Mouse (Mus musculus): Measurements from ENCODE around the gene Dip2b. TPM values are rescaled to one million over a fixed set of nuclear protein-coding genes. Genes with fewer than 3 reads are reported as not detected.
A peak's percentile ranks its signal among the peaks of the same experiment; 100 is the strongest.

Gene Dip2b
- total RNA-seq, 2 experiments from 2014 or later, result 64.8 to 68.3 TPM

- intact Hi-C loops (cut with DNase I), result no loop called here
- no peak for DNase-seq (ENCODE audit: low spot score in 2 of 2)
Observed at GRCm38 (mm10) chr15:100113343-100114275, 75.1 kb downstream of the Dip2b start.

- DNase-seq (ENCODE audit: low spot score in 2 of 2), result no peak
- intact Hi-C loops (cut with DNase I), result no loop called here
Observed at GRCm38 (mm10) chr15:100115416-100115815, 77.0 kb downstream of the Dip2b start.

- no peak for DNase-seq (ENCODE audit: low spot score in 2 of 2)
- intact Hi-C loops (cut with DNase I), result no loop called here
Observed at GRCm38 (mm10) chr15:100116325-100116724, 77.9 kb downstream of the Dip2b start.

DNA sequence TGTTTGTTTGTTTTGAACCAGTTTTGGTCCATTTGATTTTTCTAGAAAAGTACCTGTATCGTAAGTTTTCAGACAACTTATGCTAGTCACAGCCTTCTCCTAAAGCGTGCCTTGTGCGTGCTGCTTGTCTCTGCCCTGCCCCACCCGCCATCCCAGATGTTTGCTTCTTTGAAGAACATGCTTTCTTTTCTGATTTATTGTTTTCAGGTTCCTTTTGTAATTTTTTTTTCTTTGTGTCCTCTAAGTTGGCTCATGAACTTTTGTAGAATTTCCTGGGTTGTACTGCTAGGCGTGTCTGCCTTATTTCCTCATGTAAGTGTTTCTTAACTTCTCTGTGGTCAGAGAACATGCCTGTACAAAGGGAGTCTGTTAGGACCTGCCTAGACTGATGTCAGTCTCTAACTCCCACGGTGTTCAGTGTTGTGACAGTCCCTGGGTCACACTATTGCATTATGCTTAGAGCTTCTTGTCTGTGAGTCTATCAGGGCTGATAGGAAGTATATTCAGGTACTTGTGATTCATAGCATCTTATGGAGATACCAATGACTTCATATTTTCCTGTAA is 80.8 kb downstream of the Dip2b start:
- DNase-seq (ENCODE audit: low spot score in 2 of 2), result no peak
- intact Hi-C loops (cut with DNase I), result no loop called here

DNA sequence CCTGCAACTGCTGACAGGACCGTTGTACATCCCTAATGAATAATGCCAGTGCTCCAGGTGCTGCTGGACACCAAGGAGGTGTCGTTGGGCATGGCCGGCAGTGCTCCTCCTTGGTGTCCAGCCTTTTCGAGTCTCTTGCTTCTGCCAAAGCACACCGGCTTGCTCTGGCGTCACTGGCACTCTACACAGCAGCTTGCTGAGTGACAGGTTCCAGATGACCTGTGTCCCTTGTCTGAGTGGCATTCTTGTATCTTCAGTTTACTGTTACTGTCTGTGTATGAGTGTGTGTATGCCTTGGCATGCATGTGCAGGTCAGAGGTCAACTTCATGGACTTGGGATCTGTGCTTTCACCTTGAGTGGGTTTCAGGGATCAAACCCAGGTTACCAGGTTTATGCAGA is 83.0 kb downstream of the Dip2b start:
- no peak for DNase-seq (ENCODE audit: low spot score in 2 of 2)
- intact Hi-C loops (cut with DNase I), result no loop called here

GRCm38 (mm10) chr15:100123867-100124266 is 85.4 kb downstream of the Dip2b start:
- intact Hi-C loops (cut with DNase I), result no loop called here
- DNase-seq (ENCODE audit: low spot score in 2 of 2), result no peak

GRCm38 (mm10) chr15:100125245-100125644 is 86.8 kb downstream of the Dip2b start:
- DNase-seq (ENCODE audit: low spot score in 2 of 2), result no peak
- intact Hi-C loops (cut with DNase I), result loop anchor here (5.0 kb wide), 2 partner anchors 43 to 103 kb away; no protein-coding TSS in a partner anchor

- intact Hi-C loops (cut with DNase I), result loop anchor here (1.0 to 5.0 kb wide), 3 partner anchors 44 to 104 kb away; partner anchors contain the start of gene Dip2b
- DNase-seq (ENCODE audit: low spot score in 2 of 2), result peak; percentile 74 to 80
Observed at GRCm38 (mm10) chr15:100126456-100127107, 88.1 kb downstream of the Dip2b start.

DNA sequence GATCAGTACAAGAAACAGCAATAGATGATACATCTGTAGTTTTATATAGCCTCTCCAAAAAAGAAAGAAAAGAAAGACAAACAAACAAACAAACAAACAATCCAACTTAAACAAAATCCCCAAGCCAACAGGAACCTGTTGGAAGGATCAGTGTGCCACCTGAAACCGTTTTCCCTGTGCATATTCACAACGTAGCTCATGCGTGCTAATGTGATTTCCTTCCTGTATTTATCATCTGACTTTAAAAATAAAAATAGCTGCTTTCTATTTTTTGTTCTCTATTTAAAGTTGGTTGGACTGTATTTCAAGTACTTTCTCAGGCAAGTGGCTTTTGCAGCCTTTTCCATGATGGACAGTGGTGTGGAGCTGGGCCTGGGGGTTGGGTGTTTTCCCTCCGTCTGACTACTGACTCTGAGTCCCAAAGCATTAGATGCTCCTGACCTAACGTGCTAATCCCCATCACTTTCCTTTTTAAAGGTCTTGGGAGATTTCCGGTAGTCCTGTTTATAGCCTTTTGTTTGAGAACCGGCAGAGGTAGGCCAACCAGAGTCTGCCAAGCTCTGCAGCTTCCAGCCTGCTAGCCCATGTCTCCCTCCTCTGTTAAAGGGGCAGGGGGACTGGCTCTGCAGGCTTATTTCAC is 90.8 kb downstream of the Dip2b start:
- no peak for DNase-seq (ENCODE audit: low spot score in 2 of 2)
- intact Hi-C loops (cut with DNase I), result loop anchor here (5.0 kb wide), 2 partner anchors 47 to 107 kb away; no protein-coding TSS in a partner anchor

GRCm38 (mm10) chr15:100139665-100140064 is 101.2 kb downstream of the Dip2b start:
- DNase-seq (ENCODE audit: low spot score in 2 of 2), result peak in 1 of 2 experiments; percentile 36
- intact Hi-C loops (cut with DNase I), result no loop called here

DNA sequence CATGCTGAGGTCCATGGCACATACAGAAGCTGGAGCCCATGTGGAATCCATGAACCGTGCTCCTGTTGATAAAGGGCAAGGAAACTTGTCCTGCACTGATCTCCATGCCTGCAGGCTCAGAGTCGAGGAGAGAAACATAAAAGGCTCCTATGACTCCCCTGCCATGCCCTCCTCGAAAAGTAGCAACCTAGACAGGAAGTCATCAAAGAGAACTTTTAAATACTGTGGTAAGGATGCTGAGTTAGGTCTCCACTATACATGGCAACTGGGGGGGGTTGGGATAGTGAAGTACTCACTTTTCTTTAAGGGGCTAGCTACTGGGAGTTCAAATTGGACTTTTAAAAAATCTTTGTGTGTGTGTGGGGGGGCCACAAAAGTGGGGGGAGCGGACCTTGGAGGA is 102.0 kb downstream of the Dip2b start:
- intact Hi-C loops (cut with DNase I), result no loop called here
- DNase-seq (ENCODE audit: low spot score in 2 of 2), result no peak

DNA sequence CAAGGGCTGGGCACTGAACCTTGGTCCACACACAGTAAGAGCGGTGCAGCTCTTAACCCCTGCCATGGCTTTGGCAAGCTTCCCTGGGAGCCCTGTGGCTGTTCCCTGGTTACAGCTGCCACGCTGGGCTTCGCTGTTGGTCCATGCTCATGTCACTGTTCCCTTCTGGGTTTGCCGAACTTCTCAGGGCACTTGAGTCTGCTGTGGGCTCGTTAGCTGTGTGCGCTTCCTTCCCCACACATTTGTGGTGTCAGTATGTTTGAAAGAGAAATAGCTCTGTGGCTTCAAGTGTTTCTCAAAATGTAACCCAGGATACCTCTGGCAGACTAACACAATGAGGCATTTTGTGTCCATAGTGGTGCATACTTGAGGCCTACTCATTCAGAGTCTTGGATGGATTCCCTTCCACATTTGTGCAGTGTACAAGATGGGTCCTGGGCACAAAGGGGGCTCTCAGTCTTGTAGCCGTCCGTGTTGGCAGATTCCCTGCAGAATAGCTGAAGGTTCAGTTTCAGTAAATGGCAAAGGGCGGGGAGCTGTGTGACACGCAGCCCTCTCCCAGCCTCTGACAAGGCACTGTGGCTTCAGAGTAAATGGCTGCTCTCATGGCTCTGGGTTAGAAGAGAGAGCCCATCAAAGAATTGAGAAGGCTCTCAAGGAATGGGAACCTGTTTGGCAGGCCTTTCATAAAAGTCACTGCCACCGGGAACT is 104.8 kb downstream of the Dip2b start:
- intact Hi-C loops (cut with DNase I), result no loop called here
- no peak for DNase-seq (ENCODE audit: low spot score in 2 of 2)

DNA sequence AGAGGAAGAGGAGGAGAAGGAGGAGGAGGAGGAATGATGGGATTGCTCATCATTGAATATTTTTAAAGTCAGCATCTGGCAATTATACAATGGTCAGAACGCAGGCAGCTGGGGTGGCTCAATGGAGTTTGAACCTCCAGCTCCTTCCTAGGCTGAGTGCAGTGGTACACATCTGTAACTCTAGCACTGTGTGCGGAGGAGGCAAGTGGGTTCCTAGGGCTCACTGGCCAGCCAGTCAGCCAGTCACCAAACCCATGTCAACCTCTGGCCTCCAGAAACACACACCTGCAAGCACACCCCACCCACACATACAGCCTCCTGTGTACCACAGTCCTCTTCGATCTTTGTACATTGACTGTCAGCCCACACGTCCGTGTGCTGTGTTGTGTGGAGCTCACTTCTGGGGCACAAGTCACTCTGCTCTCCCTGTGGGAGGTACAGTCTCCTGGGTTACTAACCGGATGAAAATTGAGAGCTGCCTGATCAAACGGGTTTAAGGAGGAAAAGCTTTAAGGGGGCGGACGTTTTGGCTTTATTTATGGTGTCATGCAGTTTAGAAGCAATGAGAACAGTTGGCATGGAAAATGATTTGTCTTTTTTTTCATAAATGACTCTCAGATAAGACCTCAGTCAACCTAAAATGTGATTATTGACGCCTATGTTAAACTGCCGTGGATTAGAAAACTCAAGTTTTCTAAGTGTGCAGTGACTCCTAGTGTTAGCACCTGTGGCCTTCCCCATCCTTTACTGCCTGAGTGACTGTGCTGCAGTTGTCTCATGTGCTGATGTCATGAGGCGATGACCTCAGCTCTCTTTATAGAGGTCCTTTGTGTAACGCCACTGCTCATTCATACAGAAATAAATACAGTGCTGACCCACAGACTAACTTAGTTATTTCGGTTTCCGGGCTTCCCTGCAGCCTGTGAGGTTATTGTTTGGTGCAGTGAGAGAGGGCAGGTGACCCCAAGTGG is 106.7 kb downstream of the Dip2b start:
- intact Hi-C loops (cut with DNase I), result no loop called here
- no peak for DNase-seq (ENCODE audit: low spot score in 2 of 2)

GRCm38 (mm10) chr15:100145917-100146316 is 107.5 kb downstream of the Dip2b start:
- intact Hi-C loops (cut with DNase I), result no loop called here
- no peak for DNase-seq (ENCODE audit: low spot score in 2 of 2)

GRCm38 (mm10) chr15:100150593-100150992 is 112.1 kb downstream of the Dip2b start:
- intact Hi-C loops (cut with DNase I), result no loop called here
- no peak for DNase-seq (ENCODE audit: low spot score in 2 of 2)

DNA sequence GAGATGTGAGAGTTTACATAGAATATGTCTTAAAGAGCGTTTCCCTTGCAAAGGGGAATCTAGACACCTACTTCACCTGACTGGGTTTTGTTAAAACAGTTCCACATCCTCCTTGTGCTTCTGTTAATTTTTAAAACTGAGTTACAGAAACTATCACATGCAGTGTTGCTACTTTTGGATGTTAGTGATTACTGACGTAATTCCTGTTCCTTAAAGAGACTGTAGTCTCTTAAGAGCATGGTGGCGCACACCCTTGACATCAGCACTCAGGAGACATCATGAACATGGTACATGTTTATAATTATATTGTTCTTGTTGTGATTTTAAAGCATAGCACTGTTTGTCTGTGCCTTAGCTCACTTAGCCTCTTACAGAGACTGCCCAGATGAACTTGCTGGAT is 113.9 kb downstream of the Dip2b start:
- intact Hi-C loops (cut with DNase I), result no loop called here
- no peak for DNase-seq (ENCODE audit: low spot score in 2 of 2)

- intact Hi-C loops (cut with DNase I), result no loop called here
- no peak for DNase-seq (ENCODE audit: low spot score in 2 of 2)
Observed at GRCm38 (mm10) chr15:100153024-100153423, 114.6 kb downstream of the Dip2b start.

DNA sequence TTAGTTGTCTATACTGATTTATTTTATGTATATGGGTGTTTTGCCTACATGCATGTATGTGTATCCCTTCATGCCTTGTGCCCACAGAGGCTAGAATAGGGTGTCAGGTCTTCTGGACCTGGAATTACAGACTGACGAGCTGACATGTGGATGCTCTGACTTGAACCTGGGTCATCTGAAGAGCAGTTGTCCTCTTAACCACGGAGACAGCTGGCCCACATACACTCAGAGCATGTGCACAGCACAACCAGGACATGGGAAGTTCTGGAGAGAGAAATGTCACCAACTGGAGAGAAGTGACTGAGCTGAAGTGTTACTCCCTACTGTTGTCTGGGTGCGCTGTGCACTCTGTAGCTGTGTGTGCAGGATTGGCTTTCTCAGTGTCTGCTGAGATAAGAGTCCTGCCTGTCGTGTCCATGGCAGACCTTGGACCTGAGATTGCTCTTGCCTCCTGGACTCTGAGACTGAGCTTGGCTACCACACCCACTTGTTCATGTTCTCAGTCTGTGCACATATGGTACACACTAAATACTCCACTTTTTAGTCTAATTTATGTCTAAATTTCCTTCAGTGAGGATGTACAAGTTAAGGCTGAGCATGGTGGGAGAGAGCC is 117.7 kb downstream of the Dip2b start:
- intact Hi-C loops (cut with DNase I), result no loop called here
- no peak for DNase-seq (ENCODE audit: low spot score in 2 of 2)
